Mouse (Mus musculus) heart, embryonic 16.5 days (tissue): ENCODE data around the gene Optn. TPM values are rescaled to one million over a fixed set of nuclear protein-coding genes. Genes with fewer than 3 reads are reported as not detected.
"Not testable (repeated sequence)": the region's sequence is repeated elsewhere in the genome, so short reads cannot be mapped to it uniquely, and the experiment has no call there.

Source experiments
- ATAC-seq: fragments of 200-750 bp; cut with Nextera tagmentation; replicated peaks from 2 replicates; pipeline ENCODE4 v1.8.0; 2017; ENCODE audit warnings: moderate number of reproducible peaks; ENCODE audit not compliant: insufficient read depth, low FRiP score; ENCODE audit errors: extremely low read depth
- H3K27ac ChIP-seq: fragments of 300-500 bp; sonication (generic); 2 replicates; pipeline ENCODE4 v1.5.1; 2014; ENCODE audit warnings: mild to moderate bottlenecking, low read length, control low read depth, moderate library complexity
- H3K27me3 ChIP-seq: fragments of 300-500 bp; sonication (generic); 2 replicates; pipeline ENCODE4 v1.6.1; 2014; ENCODE audit warnings: low read length, mixed read lengths; ENCODE audit not compliant: control insufficient read depth, insufficient read depth
- H3K36me3 ChIP-seq: fragments of 300-500 bp; sonication (generic); 2 replicates; pipeline ENCODE4 v1.6.1; 2014; ENCODE audit not compliant: control insufficient read depth, insufficient read depth
- H3K4me1 ChIP-seq: fragments of 300-500 bp; sonication (generic); 2 replicates; pipeline ENCODE4 v1.6.1; 2014; ENCODE audit warnings: low read length, mixed read lengths; ENCODE audit not compliant: control insufficient read depth, insufficient read depth
- H3K4me2 ChIP-seq: fragments of 300-500 bp; sonication (generic); 2 replicates; pipeline ENCODE4 v1.6.1; 2014; ENCODE audit warnings: low read depth, mild to moderate bottlenecking, control low read depth, low read length
- H3K4me3 ChIP-seq: fragments of 300-500 bp; sonication (generic); 2 replicates; pipeline ENCODE4 v1.5.1; 2014; ENCODE audit warnings: mild to moderate bottlenecking, control low read depth, low read length
- H3K9ac ChIP-seq: fragments of 300-500 bp; sonication (generic); 2 replicates; pipeline ENCODE4 v1.6.1; 2014; ENCODE audit warnings: low read length, control low read depth
- H3K9me3 ChIP-seq: fragments of 300-500 bp; sonication (generic); replicated peaks from 2 replicates; pipeline ENCODE4 v1.6.1; 2016; ENCODE audit warnings: low read length; ENCODE audit not compliant: control insufficient read depth
- WGBS: fragments of 180-500 bp; shearing (Covaris S2); extraction: QIAGEN DNeasy Blood & Tissue Kit; methylation state at CpG from one replicate; pipeline ENCODE4 v1.1.7; 2014; 5-methylcytosine and 5-hydroxymethylcytosine counted together
- polyA plus RNA-seq: library from polyadenylated mRNA; unstranded; fragments of >200 nt; fragmentation: Nextera tagmentation; extraction: Ambion mirVana; gene quantifications from 2 replicates; pipeline ENCODE4 v1.2.1, GENCODE M21; 2015

Optn gene
- polyA plus RNA-seq, 1 experiment from 2014 or later, result 17.9 TPM

DNA sequence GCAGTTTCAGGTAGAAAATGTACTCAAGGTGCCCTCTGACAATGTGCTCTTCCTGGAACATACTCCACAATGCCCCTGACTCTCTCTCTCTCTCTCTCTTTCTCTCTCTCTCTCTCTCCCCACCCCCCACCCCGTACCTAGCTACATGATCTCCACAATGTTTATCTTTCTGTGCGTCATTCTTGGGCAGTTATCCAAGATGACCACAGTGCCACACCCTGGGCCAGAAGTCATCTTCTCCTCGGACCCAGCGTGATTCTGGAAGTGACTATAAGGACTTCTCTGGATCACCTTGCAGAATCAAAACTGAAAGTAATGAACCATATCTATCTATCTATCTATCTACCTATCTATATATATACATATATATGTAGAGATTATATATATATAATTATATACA lies 4.1 kb upstream of the Optn start:
- Histone ChIP-seq H3K27ac (no peak overlapping the region), H3K27me3 (no peaks in the 10 kb centered on the region), H3K9ac (no peak overlapping the region), H3K4me2 (no peak overlapping the region), H3K4me3 (no peak overlapping the region), H3K4me1 (peaks cover 3% of the 10 kb centered on the region), H3K9me3 (peaks cover 2% of the 10 kb centered on the region; the same call in 1 of the 2 replicates), H3K36me3 (no peaks in the 10 kb centered on the region)
- no peak for ATAC-seq
- 62% methylated on average over 4 of the region's 4 CpGs for WGBS

DNA sequence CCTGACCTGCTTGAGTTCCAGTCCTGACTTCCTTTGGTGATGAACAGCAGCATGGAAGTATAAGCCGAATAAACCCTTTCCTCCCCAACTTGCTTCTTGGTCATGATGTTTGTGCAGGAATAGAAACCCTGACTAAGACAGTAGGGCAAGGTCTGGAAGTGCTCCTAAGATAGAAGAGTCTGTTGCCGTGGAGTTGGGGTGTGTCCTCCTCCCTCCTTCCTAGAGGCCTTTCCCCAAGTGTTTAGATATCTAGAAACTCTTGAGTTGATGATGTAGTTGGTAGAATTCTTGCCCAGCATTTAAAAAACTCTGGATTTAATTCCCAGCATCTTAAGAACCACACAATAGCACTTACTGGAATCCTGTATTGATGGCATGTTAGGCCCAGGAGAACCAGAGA lies 3.4 kb upstream of the Optn start:
- H3K4me1 ChIP-seq, H3K27me3 ChIP-seq, ATAC-seq, H3K9ac ChIP-seq, H3K4me2 ChIP-seq, H3K36me3 ChIP-seq, H3K27ac ChIP-seq, H3K4me3 ChIP-seq, H3K9me3 ChIP-seq: not testable (repeated sequence)
- WGBS, result 73% methylated on average over 1 of the region's 2 CpGs

DNA sequence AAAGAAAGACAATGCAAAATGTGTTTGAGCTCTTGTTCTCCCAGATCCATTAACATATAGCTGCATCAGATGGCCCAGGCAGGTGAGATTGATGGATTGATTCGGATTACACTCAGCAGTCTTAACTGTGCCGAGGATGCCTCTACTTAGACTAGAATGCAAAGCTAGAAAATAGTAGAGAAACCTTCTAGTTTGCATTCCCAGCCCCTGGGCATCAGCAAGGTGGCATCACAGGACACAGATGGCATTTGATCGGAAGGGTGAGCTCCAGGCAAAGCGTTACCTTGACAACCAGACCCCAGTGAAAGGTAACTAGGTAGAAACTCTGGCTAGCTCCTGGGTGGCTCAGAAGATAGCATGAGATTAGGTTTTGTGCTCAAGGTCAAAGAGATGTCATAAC lies 396 bp upstream of the Optn start:
- H3K27ac ChIP-seq, result no peak overlapping the region
- 37% methylated on average over 4 of the region's 4 CpGs for WGBS

DNA sequence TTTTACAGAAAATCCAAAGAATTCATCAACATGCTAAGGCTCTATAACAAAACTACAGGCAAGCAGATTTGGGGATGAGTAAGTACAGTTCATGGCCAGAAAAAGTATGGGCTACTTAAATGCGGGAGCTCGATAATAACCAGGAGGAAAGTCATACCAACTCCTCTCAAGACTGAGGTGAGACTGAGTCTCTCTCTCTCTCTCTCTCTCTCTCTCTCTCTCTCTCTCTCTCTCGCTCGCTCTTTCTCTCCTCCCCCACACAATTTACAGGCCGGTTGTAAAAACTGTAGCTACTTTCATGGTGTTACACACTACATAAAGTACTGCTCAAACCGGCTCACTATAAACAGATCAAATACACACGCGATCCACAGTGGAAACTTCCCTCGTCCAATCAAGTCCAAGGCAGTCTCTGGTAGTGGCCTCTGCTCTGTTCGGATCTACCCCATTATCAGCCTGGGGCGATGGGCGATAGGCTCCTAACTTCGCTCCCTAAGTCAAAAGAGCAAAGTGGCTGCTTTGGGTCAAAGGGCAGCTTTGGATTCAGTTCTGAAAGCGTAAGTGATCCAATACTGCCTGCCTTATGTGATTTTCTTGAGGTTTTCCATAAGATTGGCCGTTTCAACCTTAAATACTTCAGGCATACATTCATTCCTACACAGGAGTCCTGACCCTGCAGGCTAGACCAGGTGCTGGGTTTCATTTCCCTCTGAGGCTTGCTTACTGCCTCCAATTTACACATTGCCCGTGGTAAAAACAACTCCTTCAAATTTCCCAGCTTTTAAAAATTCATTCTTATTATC lies 1.2 kb downstream of the Optn start:
- 51% methylated on average over 16 of the region's 16 CpGs for WGBS
- no peak overlapping the region for H3K27ac ChIP-seq
- no peaks in the 10 kb centered on the region for H3K9me3 ChIP-seq
- H3K4me3 ChIP-seq, result peak overlapping the region; percentile 83
- ATAC-seq, result no peak
- peaks cover 8% of the 10 kb centered on the region for H3K4me1 ChIP-seq
- peak overlapping the region; percentile 80 for H3K9ac ChIP-seq
- H3K36me3 ChIP-seq, result no peaks in the 10 kb centered on the region
- H3K27me3 ChIP-seq, result no peaks in the 10 kb centered on the region; the same call in 1 of the 2 replicates
- H3K4me2 ChIP-seq, result peak overlapping the region; percentile 92

More for the DNA sequence above, 396 bp upstream of the Optn start:
- no peaks in the 10 kb centered on the region for H3K36me3 ChIP-seq
- no peak overlapping the region for H3K9ac ChIP-seq
- peak overlapping the region; percentile 83 for H3K4me3 ChIP-seq
- ATAC-seq, result 0 out of 2 replicates have a peak, but pooled peaks have one; percentile 11
- H3K4me1 ChIP-seq, result peaks cover 8% of the 10 kb centered on the region
- 0 out of 2 replicates have a peak, but pooled peaks cover 2% of the 10 kb centered on the region for H3K9me3 ChIP-seq
- no peaks in the 10 kb centered on the region; the same call in 1 of the 2 replicates for H3K27me3 ChIP-seq
- peak overlapping the region; percentile 92 for H3K4me2 ChIP-seq

DNA sequence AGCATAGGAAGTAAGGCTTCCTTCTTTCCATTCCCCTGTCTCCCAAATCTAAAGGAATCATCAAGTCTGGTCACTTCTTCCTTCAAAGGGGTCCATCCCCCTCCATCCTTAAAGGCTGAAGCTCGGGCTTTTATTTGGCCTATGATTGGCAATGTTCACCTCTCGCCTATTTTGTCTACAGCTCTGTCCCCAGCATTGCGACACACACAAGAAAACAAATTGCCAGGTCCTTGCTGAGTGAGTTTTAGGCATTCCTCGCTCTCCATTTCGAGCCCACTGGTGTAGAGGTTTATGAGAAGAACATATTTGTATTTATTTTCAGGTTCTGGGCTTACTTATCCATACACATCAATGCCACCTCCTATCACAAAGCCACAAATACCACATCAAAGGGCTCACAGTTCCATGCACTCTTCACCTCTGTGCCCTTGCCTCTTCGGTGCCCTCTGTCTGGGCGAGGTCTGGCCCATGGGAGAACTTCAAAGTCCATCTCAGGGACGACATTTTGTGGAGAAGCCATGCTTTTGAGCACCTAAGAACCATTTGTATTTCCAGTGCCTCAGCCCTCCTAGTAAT lies 2.6 kb downstream of the Optn start:
- no peaks in the 10 kb centered on the region; the same call in 1 of the 2 replicates for H3K27me3 ChIP-seq
- peaks cover 8% of the 10 kb centered on the region for H3K4me1 ChIP-seq
- 76% methylated on average over 8 of the region's 8 CpGs for WGBS
- no peak overlapping the region for H3K4me3 ChIP-seq
- H3K27ac ChIP-seq, result no peak overlapping the region
- H3K36me3 ChIP-seq, result no peaks in the 10 kb centered on the region
- H3K9ac ChIP-seq, result no peak overlapping the region
- no peak overlapping the region for H3K4me2 ChIP-seq
- no peak for ATAC-seq
- no peaks in the 10 kb centered on the region for H3K9me3 ChIP-seq

DNA sequence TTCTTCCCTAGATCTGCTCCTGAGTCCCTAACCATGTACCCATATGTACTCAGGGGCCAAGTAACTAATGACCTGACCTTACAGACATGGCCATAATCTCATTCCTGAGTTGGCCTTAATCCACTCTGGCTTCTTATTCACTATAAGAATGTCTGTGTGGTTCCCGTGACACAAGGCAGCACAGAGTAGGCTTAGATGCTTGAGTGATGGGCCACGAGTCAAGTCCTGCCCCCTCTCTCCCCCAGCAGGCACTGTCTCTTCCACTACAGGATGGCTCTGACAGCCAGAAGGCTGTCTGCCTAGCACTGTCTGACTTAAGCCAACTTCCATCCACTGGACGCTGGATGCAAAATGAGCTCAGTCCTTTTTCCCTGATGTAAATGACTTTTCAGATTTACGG lies 3.9 kb downstream of the Optn start:
- H3K9me3 ChIP-seq, result no peaks in the 10 kb centered on the region
- no peaks in the 10 kb centered on the region for H3K36me3 ChIP-seq
- 80% methylated on average over 4 of the region's 4 CpGs for WGBS
- no peak overlapping the region for H3K4me3 ChIP-seq
- H3K9ac ChIP-seq, result no peak overlapping the region
- no peak overlapping the region for H3K27ac ChIP-seq
- ATAC-seq, result no peak
- H3K27me3 ChIP-seq, result no peaks in the 10 kb centered on the region; the same call in 1 of the 2 replicates
- H3K4me1 ChIP-seq, result peaks cover 8% of the 10 kb centered on the region
- no peak overlapping the region for H3K4me2 ChIP-seq

DNA sequence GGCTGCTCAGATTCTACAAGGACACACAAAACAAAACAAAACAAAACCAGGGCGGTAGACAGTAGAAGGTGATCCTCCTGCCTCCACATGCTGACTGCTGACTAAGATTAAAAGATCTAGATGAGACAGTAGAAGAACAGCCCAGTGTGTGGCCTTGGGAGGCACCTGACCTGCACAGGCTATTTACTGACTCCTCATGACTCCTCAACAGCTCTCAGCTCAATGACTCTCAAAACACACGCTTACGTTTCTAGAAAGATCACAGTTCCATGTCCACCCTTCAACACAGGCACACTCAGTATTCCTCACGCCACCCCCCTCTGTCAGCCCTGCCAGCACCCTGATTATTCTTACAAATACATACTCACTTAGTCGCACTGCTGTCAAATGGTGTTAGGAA lies 5.4 kb downstream of the Optn start:
- H3K9me3 ChIP-seq, result no peaks in the 10 kb centered on the region
- H3K4me3 ChIP-seq, result no peak overlapping the region
- ATAC-seq, result no peak
- peaks cover 8% of the 10 kb centered on the region for H3K4me1 ChIP-seq
- no peak overlapping the region for H3K9ac ChIP-seq
- H3K4me2 ChIP-seq, result no peak overlapping the region
- no peaks in the 10 kb centered on the region for H3K36me3 ChIP-seq
- 63% methylated on average over 5 of the region's 5 CpGs for WGBS
- no peak overlapping the region for H3K27ac ChIP-seq
- no peaks in the 10 kb centered on the region; the same call in 1 of the 2 replicates for H3K27me3 ChIP-seq

DNA sequence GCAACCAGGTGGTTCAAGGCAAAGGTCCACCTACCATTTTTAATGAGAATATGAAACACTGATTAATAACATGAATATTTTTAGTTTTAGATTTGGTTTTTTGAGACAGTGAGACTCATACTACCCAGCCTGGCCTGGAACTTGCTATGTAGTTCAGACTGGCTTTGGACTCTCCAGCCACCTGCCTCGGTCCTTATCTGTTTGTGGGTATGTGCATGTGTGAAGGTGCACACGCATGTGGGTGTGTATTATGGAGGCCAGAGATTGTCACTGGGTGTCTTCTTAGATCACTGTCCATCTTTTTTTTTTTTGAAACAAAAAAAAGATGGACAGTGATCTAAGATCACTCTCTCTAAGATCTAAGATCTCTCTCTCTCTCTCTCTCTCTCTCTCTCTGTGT lies 13.3 kb downstream of the Optn start:
- Histone ChIP-seq H3K36me3 (no peaks in the 10 kb centered on the region), H3K27me3 (no peaks in the 10 kb centered on the region), H3K4me1 (no peaks in the 10 kb centered on the region), H3K27ac (no peak overlapping the region), H3K4me3 (no peak overlapping the region), H3K9ac (no peak overlapping the region), H3K9me3 (no peaks in the 10 kb centered on the region), H3K4me2 (no peak overlapping the region)
- ATAC-seq, result no peak
- 78% methylated on average over 2 of the region's 2 CpGs for WGBS

DNA sequence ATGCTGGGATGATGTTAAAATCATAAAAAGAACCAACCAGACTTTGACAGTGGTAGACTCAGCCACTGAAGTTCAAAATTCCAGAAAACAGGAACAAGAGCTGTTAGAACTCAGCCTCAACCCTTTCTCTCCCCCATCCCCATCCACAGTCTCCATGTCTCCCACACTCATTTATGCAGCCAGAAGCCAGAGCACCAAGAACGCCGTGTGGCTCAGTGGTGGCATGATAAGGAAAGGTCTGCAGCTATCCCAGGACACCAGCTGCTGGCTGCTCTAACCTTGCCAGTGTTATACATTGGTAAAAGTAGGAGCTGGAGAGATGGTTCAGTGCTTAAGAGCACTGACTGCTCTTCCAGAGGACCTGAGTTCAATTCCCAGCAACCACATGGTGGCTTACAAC lies 16.8 kb downstream of the Optn start:
- Histone ChIP-seq H3K9me3 (no peaks in the 10 kb centered on the region), H3K4me2 (no peak overlapping the region), H3K4me1 (no peaks in the 10 kb centered on the region; the same call in 1 of the 2 replicates), H3K4me3 (no peak overlapping the region), H3K36me3 (no peaks in the 10 kb centered on the region), H3K27me3 (no peaks in the 10 kb centered on the region), H3K27ac (no peak overlapping the region), H3K9ac (no peak overlapping the region)
- ATAC-seq, result no peak
- WGBS, result 74% methylated on average over 2 of the region's 2 CpGs
